Mouse (Mus musculus) megakaryocyte, embryonic 14.5 days (primary cell): ENCODE measurements around the gene Cdk14. TPM values are rescaled to one million over a fixed set of nuclear protein-coding genes. Genes with fewer than 3 reads are reported as not detected.

Experiments
- H3K27me3 ChIP-seq: replicated peaks from 2 replicates; pipeline ENCODE3; 2012; ENCODE audit warnings: inconsistent platforms
- H3K36me3 ChIP-seq: replicated peaks from 2 replicates; pipeline ENCODE3; 2012; ENCODE audit warnings: low read length, inconsistent platforms, mixed read lengths
- H3K4me1 ChIP-seq: 2 replicates; pipeline ENCODE4 v1.6.1; 2012; ENCODE audit warnings: inconsistent platforms
- H3K4me3 ChIP-seq: replicated peaks from 2 replicates; pipeline ENCODE3; 2012; ENCODE audit warnings: moderate library complexity, mild to moderate bottlenecking, inconsistent platforms
- H3K9me3 ChIP-seq: 2 replicates; pipeline ENCODE4 v1.6.1; 2012; ENCODE audit warnings: inconsistent platforms
- FLI1 ChIP-seq: IDR thresholded peaks from 2 replicates; pipeline ENCODE4 v1.6.1; 2012; ENCODE audit warnings: low read length, inconsistent platforms, mixed read lengths
- GATA1 ChIP-seq: IDR thresholded peaks from 3 replicates; pipeline ENCODE4 v1.6.1; 2012; ENCODE audit warnings: mixed read lengths, low read length, inconsistent platforms, borderline replicate concordance
- polyA plus RNA-seq: library from polyadenylated mRNA; stranded (reverse); fragments of >175 nt; gene quantifications from 2 replicates; pipeline ENCODE4 v1.2.3, GENCODE M21; 2012; ENCODE audit warnings: low replicate concordance; ENCODE audit not compliant: insufficient read depth

Cdk14 gene
- polyA plus RNA-seq, 1 experiment = 0.21 TPM

DNA sequence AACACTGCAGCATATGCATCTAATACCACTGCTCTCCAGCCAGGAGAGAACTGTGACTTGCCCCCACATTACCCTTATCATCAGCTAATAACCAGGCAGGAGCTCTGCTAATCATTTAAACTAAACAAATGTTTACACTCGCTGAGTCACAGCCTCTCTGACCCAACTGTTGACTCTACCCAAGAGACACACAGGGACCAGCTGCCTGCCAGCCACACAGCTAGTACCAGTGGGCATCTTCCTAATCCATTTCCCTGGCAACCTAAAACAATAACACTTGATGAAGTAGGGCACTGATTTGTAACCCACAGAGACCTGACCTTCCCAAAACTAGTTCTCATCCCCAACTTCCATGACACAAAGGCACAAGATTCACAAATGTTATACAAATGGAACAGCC, 119.8 kb downstream of the Cdk14 start:
- Histone ChIP-seq H3K36me3 (no peaks in the 10 kb centered on the region), H3K4me3 (no peak overlapping the region), H3K27me3 (no peaks in the 10 kb centered on the region), H3K4me1 (peaks cover 5% of the 10 kb centered on the region; the same call in 1 of the 2 replicates), H3K9me3 (no peaks in the 10 kb centered on the region)
- no peak for TF ChIP-seq FLI1
- TF ChIP-seq GATA1 = no peak

DNA sequence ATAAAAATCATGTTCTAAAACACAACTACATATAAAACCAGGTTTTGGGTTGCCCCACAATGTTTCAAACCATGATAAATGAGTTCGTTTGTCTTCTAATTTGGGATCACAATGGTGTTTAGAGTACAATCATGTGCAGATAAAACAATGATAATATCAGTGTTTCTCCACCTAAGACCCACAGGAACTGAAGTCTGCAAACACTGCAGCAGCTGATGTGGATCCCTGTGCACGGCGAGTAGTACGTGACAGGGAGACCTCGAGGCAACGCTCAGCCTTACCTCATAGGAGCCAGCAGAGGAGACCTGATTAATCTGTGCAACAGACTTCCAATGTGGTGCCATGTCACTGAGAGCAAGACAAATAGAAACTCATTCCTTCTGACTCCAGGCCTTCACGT, 122.9 kb downstream of the Cdk14 start:
- H3K27me3 ChIP-seq = no peaks in the 10 kb centered on the region
- H3K9me3 ChIP-seq = no peaks in the 10 kb centered on the region
- H3K4me3 ChIP-seq = no peak overlapping the region
- H3K36me3 ChIP-seq = no peaks in the 10 kb centered on the region
- TF ChIP-seq FLI1 = no peak
- TF ChIP-seq GATA1 = no peak
- H3K4me1 ChIP-seq = peaks cover 5% of the 10 kb centered on the region; the same call in 1 of the 2 replicates

DNA sequence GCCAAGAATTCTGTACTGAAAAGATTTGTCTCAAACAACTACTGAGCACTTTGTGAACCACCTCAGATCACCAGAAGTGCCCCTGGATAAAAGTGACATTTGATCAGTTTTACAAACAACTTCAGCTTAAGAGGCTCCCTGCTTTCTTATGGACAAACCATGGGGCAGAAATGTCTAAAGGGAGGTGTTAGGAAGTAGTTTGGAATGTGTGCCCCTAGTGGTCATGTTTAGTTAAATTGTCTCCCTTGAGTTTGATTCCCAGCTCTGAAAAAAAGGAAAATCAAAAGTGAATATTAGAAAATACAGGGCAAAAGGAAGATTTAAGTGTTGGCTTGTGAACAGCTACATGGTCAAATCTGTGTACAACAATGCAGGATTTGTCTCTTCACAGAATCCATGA, 123.3 kb downstream of the Cdk14 start:
- no peak overlapping the region for H3K4me3 ChIP-seq
- no peaks in the 10 kb centered on the region for H3K36me3 ChIP-seq
- no peaks in the 10 kb centered on the region for H3K9me3 ChIP-seq

DNA sequence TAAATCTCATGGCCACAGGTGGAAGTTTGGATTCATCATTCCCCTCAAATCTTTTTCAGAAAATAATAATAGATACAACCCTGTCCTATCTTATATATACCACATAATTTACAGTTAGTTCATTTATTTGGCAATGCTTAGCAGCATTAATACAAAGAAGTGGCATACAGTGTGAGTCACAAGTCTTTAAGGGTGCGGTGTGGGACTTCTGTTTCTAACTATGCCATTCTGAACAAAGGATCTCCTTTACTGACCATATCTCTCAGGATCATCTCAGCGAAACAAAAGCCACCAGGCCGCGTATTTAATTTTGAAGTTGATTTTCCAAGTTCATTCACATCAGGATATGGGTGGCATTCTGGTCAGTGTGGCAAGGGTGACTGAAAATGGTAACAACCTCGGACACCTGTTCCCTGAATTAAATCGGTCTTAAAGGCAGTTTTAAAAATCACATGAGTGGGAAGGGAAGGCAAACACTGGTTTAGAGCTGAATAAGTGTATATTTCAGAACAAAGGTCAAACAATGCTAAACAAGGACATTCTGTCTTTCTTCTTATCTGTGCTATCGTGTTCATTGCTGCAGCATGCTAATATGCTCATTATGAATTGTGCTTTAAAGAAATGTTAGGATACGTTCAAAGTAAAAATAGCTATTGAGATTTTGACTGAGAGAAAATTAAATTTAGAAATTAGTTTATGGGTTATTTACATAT, 127.1 kb downstream of the Cdk14 start:
- no peaks in the 10 kb centered on the region for H3K36me3 ChIP-seq
- H3K9me3 ChIP-seq = no peaks in the 10 kb centered on the region
- no peak overlapping the region for H3K4me3 ChIP-seq
- H3K27me3 ChIP-seq = no peaks in the 10 kb centered on the region
- TF ChIP-seq GATA1 (no peak), FLI1 (no peak)
- no peaks in the 10 kb centered on the region for H3K4me1 ChIP-seq

More for the DNA sequence above, 123.3 kb downstream of the Cdk14 start:
- TF ChIP-seq GATA1 (no peak), FLI1 (no peak)
- H3K4me1 ChIP-seq = peaks cover 3% of the 10 kb centered on the region; the same call in 1 of the 2 replicates
- no peaks in the 10 kb centered on the region for H3K27me3 ChIP-seq

DNA sequence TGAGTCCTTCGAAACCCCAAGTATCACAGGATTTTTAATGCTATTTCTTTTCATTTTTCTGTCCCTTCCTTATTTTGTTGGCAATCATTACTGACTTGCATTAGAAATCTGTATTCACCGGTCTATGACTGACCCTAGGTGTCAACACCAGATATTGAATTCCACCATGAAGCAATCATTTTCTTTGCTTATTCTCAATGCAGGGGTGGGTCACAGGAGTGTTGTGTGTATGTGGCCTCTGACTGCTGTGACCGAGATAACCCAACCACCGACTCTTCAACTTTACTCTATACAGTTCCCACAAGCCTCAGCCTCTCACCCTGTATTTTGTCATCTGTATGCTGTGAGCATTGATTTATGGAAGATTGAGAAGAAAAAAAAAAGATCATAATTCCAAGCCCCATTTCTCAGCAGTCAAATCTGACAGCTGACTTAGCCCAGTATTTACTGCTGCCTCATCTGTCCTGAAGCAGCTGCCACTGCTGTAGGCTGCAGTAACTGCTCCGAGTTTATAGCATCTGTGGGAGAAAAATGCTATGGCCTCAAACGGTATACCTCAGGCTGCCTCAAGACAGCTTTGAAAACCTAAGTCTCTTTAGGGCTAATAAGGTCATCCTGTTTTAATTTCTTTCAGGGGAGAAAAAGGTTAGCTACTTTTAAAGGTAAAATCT, 128.7 kb downstream of the Cdk14 start:
- Histone ChIP-seq H3K9me3 (no peaks in the 10 kb centered on the region), H3K36me3 (no peaks in the 10 kb centered on the region)
- TF ChIP-seq GATA1 (no peak), FLI1 (no peak)

DNA sequence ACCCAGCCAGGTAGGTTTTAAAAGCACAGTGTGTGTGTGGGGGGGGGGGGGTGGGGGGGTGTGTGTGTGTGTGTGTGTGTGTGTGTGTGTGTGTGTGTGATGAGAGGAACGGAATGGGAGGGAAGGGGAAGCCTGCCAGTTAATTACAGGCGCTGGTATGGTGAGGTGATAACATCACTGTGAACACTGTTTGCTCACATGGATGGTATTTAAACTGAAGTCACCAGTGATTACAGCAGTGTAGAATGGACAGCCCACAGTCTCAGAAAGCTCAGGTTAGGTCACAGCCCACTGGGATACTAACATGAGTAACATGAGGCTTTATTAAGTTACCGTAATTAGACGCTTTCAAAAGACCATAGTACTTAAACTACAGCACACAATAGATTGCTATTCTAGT, 129.4 kb downstream of the Cdk14 start:
- Histone ChIP-seq H3K27me3 (no peaks in the 10 kb centered on the region), H3K4me1 (no peaks in the 10 kb centered on the region), H3K4me3 (no peak overlapping the region), H3K36me3 (no peaks in the 10 kb centered on the region), H3K9me3 (no peaks in the 10 kb centered on the region)
- TF ChIP-seq GATA1 (no peak), FLI1 (no peak)

More for the DNA sequence above, 128.7 kb downstream of the Cdk14 start:
- H3K4me3 ChIP-seq = no peak overlapping the region
- H3K27me3 ChIP-seq = no peaks in the 10 kb centered on the region
- no peaks in the 10 kb centered on the region for H3K4me1 ChIP-seq

DNA sequence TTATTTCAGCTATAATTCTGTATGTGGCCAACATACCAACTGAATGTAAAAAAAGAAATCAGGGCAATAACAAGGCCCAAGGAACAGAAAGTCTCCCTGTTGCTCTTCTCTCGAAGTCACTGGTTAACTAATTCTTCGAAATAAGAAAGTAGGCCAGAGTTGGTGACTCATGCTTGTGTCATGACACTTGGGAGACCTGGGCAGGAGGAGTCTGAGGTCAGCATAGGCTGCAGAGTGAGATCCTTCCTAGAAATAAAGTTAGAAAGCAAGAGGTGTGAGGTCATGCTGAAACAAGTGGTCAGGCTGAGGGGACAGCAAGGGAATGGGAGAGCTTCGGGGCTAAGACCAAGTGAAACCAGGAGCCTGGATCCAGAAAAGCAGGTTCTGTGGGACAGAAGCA, 134.2 kb downstream of the Cdk14 start:
- H3K36me3 ChIP-seq = no peaks in the 10 kb centered on the region
- H3K9me3 ChIP-seq = no peaks in the 10 kb centered on the region
- H3K4me3 ChIP-seq = no peak overlapping the region
- H3K27me3 ChIP-seq = no peaks in the 10 kb centered on the region
- H3K4me1 ChIP-seq = no peaks in the 10 kb centered on the region
- TF ChIP-seq GATA1 (no peak), FLI1 (no peak)

DNA sequence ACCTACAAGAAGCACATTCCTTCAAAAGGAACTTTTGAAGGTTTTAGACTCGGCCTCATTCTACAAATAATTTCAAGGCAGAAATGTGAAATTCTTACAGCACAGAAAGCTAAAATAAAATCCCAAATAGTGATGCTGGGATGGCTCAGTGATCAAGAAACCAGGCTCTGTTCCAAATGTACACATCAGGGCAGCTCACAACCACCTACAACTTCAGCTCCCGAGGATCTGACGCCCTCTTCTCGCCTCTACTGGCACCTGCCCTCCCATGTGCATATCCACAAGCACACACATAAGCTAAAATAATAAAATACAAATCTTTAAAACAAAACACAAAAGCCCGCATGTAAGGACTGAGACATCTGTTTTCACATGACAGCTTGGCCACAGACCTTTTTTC, 135.6 kb downstream of the Cdk14 start:
- Histone ChIP-seq H3K4me1 (no peaks in the 10 kb centered on the region), H3K4me3 (no peak overlapping the region), H3K27me3 (no peaks in the 10 kb centered on the region), H3K36me3 (no peaks in the 10 kb centered on the region), H3K9me3 (no peaks in the 10 kb centered on the region)
- TF ChIP-seq FLI1 = no peak
- TF ChIP-seq GATA1 = no peak

DNA sequence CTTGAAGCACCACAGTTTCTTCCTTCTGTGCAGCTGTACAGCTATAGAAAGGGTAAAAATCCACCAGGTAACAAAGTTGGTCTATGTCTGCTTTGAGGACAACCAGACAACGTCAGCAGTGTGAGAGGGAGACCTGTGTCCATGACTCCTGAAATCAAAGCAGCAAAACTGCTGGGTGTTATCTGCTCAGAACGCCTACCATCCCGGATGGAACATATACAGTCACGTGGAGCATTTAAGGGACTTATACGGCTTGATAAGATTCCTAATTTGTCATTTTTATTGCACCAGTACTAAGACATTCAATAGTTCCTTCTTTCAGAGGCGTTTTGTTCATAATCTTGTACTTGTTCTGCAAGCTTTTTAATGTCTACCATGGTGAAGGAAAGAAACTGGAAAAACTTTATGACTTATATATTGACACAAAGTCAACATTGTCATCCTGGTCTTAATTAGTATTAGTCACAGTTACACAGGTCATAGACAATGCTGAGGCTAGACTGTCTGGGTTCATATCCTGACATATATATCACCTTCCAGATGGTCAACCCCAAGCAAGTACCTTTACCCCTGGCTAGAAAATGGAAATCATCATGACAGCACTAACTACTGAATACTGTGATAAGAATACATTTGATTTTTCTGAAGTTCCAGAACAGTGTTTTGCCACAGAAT, 136.2 kb downstream of the Cdk14 start:
- H3K27me3 ChIP-seq = no peaks in the 10 kb centered on the region
- H3K36me3 ChIP-seq = no peaks in the 10 kb centered on the region
- no peaks in the 10 kb centered on the region for H3K4me1 ChIP-seq
- no peak overlapping the region for H3K4me3 ChIP-seq
- TF ChIP-seq FLI1 (no peak), GATA1 (no peak)
- no peaks in the 10 kb centered on the region for H3K9me3 ChIP-seq

DNA sequence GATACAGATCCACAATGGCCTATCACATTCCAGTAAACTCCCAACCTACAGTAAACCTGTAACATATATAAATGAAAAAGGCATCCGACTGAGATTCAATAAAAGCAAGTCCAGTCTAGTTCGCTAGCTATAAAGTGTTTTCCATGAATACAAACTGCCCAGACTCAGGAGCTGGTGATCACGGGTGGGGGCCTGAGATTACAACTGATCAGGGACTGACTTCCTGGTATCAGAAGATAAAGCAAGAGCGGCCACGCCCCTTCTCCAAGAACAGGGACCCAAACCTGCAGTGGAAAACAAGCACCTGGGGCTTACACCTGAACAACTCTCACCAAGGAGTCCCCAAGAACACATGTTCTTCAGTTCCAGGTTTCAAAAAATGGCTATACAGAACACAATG, 137.7 kb downstream of the Cdk14 start:
- Histone ChIP-seq H3K27me3 (no peaks in the 10 kb centered on the region), H3K4me3 (no peak overlapping the region), H3K4me1 (no peaks in the 10 kb centered on the region), H3K9me3 (no peaks in the 10 kb centered on the region), H3K36me3 (no peaks in the 10 kb centered on the region)
- TF ChIP-seq FLI1 = no peak
